Mouse (Mus musculus) brain, embryonic 14.5 days (tissue): ENCODE results near the gene Mpp5.

Source experiments
- CTCF ChIP-seq: fragments of 200-500 bp; IDR thresholded peaks from 2 replicates; pipeline ENCODE4 v1.5.1; 2012; ENCODE audit warnings: inconsistent platforms, mild to moderate bottlenecking, moderate library complexity, borderline replicate concordance; ENCODE audit not compliant: insufficient read depth, insufficient read length; ENCODE audit errors: extremely low read depth
- POLR2A ChIP-seq: fragments of 200-500 bp; IDR thresholded peaks from 2 replicates; pipeline ENCODE4 v1.6.1; 2012; ENCODE audit warnings: mild to moderate bottlenecking, inconsistent platforms, borderline replicate concordance; ENCODE audit not compliant: poor library complexity, insufficient read depth, insufficient read length, severe bottlenecking; ENCODE audit errors: extremely low read depth

DNA sequence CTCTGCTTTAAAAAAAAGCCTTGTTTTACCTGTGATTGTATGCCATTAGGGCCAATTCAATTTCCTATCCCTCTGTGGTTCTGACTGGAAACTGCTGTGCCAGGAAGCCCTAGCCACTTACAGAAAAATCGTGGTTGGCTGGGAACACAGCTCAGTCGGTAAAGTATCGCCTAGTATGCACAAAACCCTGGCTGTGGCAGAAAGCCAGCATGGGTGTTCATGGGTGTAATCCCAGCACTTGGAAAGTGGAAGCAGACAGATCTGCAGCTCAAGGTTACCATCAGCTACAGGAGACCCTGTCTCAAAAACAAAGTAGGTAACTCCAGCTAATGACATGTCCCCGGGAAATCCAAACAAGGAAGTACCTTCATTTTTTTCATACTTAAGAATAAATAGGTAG lies 91.2 kb downstream of the Mpp5 start:
- TF ChIP-seq CTCF (no peak), POLR2A (no peak)
